Mouse (Mus musculus) frontal cortex, postnatal 10 days (tissue): Measurements from ENCODE around the gene Gm9376.

Experiments used
- DNase-seq, 2 experiments: peaks; one replicate each; pipeline ENCODE4 v3.0.0; 2022; ENCODE audit warnings: low spot score in 2 of 2, mixed read lengths in 1 of 2

The Gm9376 gene

GRCm38 (mm10) chr14:118282272-118282671 lies 15.5 kb downstream of the Gm9376 start:
- DNase-seq = no peak

- DNase-seq = no peak
These were observed 16.2 kb downstream of the Gm9376 start for GRCm38 (mm10) chr14:118282917-118283316.

GRCm38 (mm10) chr14:118286096-118286495 lies 19.3 kb downstream of the Gm9376 start:
- DNase-seq = no peak

GRCm38 (mm10) chr14:118289133-118289532 lies 22.4 kb downstream of the Gm9376 start:
- no peak for DNase-seq

GRCm38 (mm10) chr14:118290009-118290408 lies 23.2 kb downstream of the Gm9376 start:
- no peak for DNase-seq

- DNase-seq = no peak
These were observed 35.8 kb downstream of the Gm9376 start for GRCm38 (mm10) chr14:118302606-118303005.

- DNase-seq = no peak
These were observed 37.8 kb downstream of the Gm9376 start for GRCm38 (mm10) chr14:118304560-118304959.

GRCm38 (mm10) chr14:118305951-118306350 lies 39.2 kb downstream of the Gm9376 start:
- no peak for DNase-seq

GRCm38 (mm10) chr14:118307060-118307459 lies 40.3 kb downstream of the Gm9376 start:
- no peak for DNase-seq

- no peak for DNase-seq
These were observed 44.9 kb downstream of the Gm9376 start for GRCm38 (mm10) chr14:118311703-118312102.

GRCm38 (mm10) chr14:118312664-118313063 lies 45.9 kb downstream of the Gm9376 start:
- no peak for DNase-seq

- no peak for DNase-seq
These were observed 47.2 kb downstream of the Gm9376 start for GRCm38 (mm10) chr14:118313931-118314330.

GRCm38 (mm10) chr14:118317260-118317659 lies 50.5 kb downstream of the Gm9376 start:
- DNase-seq = peak; percentile 22
